Mouse (Mus musculus): ENCODE results near the gene Psmd6. TPM values are rescaled to one million over a fixed set of nuclear protein-coding genes. Genes with fewer than 3 reads are reported as not detected.

Gene Psmd6
- polyA plus RNA-seq, 1 experiment from 2014 or later, result 245 TPM

GRCm38 (mm10) chr14:14088016-14088791, 32.6 kb downstream of the Psmd6 start:
- no peaks in the 10 kb centered on the region for H3K27me3 ChIP-seq (replicated peaks; ENCODE audit: control insufficient read depth, insufficient read depth, low read length)
- no peak for ATAC-seq
- no peak overlapping the region for H3K9ac ChIP-seq (ENCODE audit: low read depth, low read length)
- no peaks in the 10 kb centered on the region for H3K4me1 ChIP-seq (ENCODE audit: control insufficient read depth, insufficient read depth, low read depth, low read length)
- no peak overlapping the region for H3K4me3 ChIP-seq (ENCODE audit: low read length)
- peaks cover 10% of the 10 kb centered on the region for H3K36me3 ChIP-seq (ENCODE audit: control insufficient read depth, insufficient read depth, low read length)
- 91% methylated on average over 9 of the region's 9 CpGs for WGBS
- H3K9me3 ChIP-seq (ENCODE audit: control insufficient read depth, low read length), result no peaks in the 10 kb centered on the region
- H3K4me2 ChIP-seq (ENCODE audit: low read length), result no peak overlapping the region
- no peak overlapping the region for H3K27ac ChIP-seq (ENCODE audit: low read depth, low read length)

- Histone ChIP-seq H3K4me1 (ENCODE audit: control insufficient read depth, insufficient read depth, low read depth, low read length) (no peaks in the 10 kb centered on the region), H3K9me3 (ENCODE audit: control insufficient read depth, low read length) (no peaks in the 10 kb centered on the region), H3K4me2 (ENCODE audit: low read length) (no peak overlapping the region), H3K27me3 (replicated peaks; ENCODE audit: control insufficient read depth, insufficient read depth, low read length) (no peaks in the 10 kb centered on the region), H3K4me3 (ENCODE audit: low read length) (no peak overlapping the region), H3K36me3 (ENCODE audit: control insufficient read depth, insufficient read depth, low read length) (peaks cover 7% of the 10 kb centered on the region), H3K9ac (ENCODE audit: low read depth, low read length) (no peak overlapping the region), H3K27ac (ENCODE audit: low read depth, low read length) (no peak overlapping the region)
- ATAC-seq, result no peak
- 89% methylated on average over 6 of the region's 6 CpGs for WGBS
Measured at GRCm38 (mm10) chr14:14087348-14087747, 33.4 kb downstream of the Psmd6 start.

GRCm38 (mm10) chr14:14086711-14087263, 34.0 kb downstream of the Psmd6 start:
- Histone ChIP-seq H3K9me3 (ENCODE audit: control insufficient read depth, low read length) (no peaks in the 10 kb centered on the region), H3K4me3 (ENCODE audit: low read length) (no peak overlapping the region), H3K27me3 (replicated peaks; ENCODE audit: control insufficient read depth, insufficient read depth, low read length) (no peaks in the 10 kb centered on the region), H3K4me2 (ENCODE audit: low read length) (no peak overlapping the region), H3K27ac (ENCODE audit: low read depth, low read length) (no peak overlapping the region), H3K4me1 (ENCODE audit: control insufficient read depth, insufficient read depth, low read depth, low read length) (no peaks in the 10 kb centered on the region), H3K9ac (ENCODE audit: low read depth, low read length) (no peak overlapping the region), H3K36me3 (ENCODE audit: control insufficient read depth, insufficient read depth, low read length) (peaks cover 7% of the 10 kb centered on the region)
- ATAC-seq, result no peak
- WGBS, result 85% methylated on average over 4 of the region's 4 CpGs

- H3K27me3 ChIP-seq (replicated peaks; ENCODE audit: control insufficient read depth, insufficient read depth, low read length), result no peaks in the 10 kb centered on the region
- H3K9ac ChIP-seq (ENCODE audit: low read depth, low read length), result no peak overlapping the region
- ATAC-seq, result no peak
- H3K4me3 ChIP-seq (ENCODE audit: low read length), result no peak overlapping the region
- 98% methylated on average over 8 of the region's 8 CpGs for WGBS
- H3K4me1 ChIP-seq (ENCODE audit: control insufficient read depth, insufficient read depth, low read depth, low read length), result no peaks in the 10 kb centered on the region
- no peak overlapping the region for H3K27ac ChIP-seq (ENCODE audit: low read depth, low read length)
- no peaks in the 10 kb centered on the region for H3K9me3 ChIP-seq (ENCODE audit: control insufficient read depth, low read length)
- peaks cover 3% of the 10 kb centered on the region; the same call in 1 of the 2 replicates for H3K36me3 ChIP-seq (ENCODE audit: control insufficient read depth, insufficient read depth, low read length)
- no peak overlapping the region for H3K4me2 ChIP-seq (ENCODE audit: low read length)
Measured at GRCm38 (mm10) chr14:14083811-14084210, 37.0 kb downstream of the Psmd6 start.

GRCm38 (mm10) chr14:14080604-14081194, 40.1 kb downstream of the Psmd6 start:
- WGBS, result 96% methylated on average over 6 of the region's 6 CpGs
- Histone ChIP-seq H3K36me3 (ENCODE audit: control insufficient read depth, insufficient read depth, low read length) (no peaks in the 10 kb centered on the region), H3K4me3 (ENCODE audit: low read length) (no peak overlapping the region), H3K4me1 (ENCODE audit: control insufficient read depth, insufficient read depth, low read depth, low read length) (no peaks in the 10 kb centered on the region), H3K9ac (ENCODE audit: low read depth, low read length) (no peak overlapping the region), H3K4me2 (ENCODE audit: low read length) (no peak overlapping the region), H3K9me3 (ENCODE audit: control insufficient read depth, low read length) (no peaks in the 10 kb centered on the region), H3K27ac (ENCODE audit: low read depth, low read length) (no peak overlapping the region), H3K27me3 (replicated peaks; ENCODE audit: control insufficient read depth, insufficient read depth, low read length) (no peaks in the 10 kb centered on the region)
- no peak for ATAC-seq

- Histone ChIP-seq H3K4me3 (ENCODE audit: low read length) (no peak overlapping the region), H3K4me2 (ENCODE audit: low read length) (no peak overlapping the region), H3K27me3 (replicated peaks; ENCODE audit: control insufficient read depth, insufficient read depth, low read length) (no peaks in the 10 kb centered on the region), H3K36me3 (ENCODE audit: control insufficient read depth, insufficient read depth, low read length) (no peaks in the 10 kb centered on the region), H3K4me1 (ENCODE audit: control insufficient read depth, insufficient read depth, low read depth, low read length) (peaks cover 13% of the 10 kb centered on the region), H3K9me3 (ENCODE audit: control insufficient read depth, low read length) (no peaks in the 10 kb centered on the region), H3K9ac (ENCODE audit: low read depth, low read length) (no peak overlapping the region), H3K27ac (ENCODE audit: low read depth, low read length) (peak overlapping the region; percentile 55; the same call in 1 of the 2 replicates)
- 32% methylated on average over 4 of the region's 4 CpGs for WGBS
- no peak for ATAC-seq
Measured at GRCm38 (mm10) chr14:14071456-14071855, 49.3 kb downstream of the Psmd6 start.

GRCm38 (mm10) chr14:14070541-14071315, 50.1 kb downstream of the Psmd6 start:
- peak; percentile 90 for ATAC-seq
- 7% methylated on average over 6 of the region's 6 CpGs for WGBS
- H3K36me3 ChIP-seq (ENCODE audit: control insufficient read depth, insufficient read depth, low read length), result no peaks in the 10 kb centered on the region
- H3K27me3 ChIP-seq (replicated peaks; ENCODE audit: control insufficient read depth, insufficient read depth, low read length), result no peaks in the 10 kb centered on the region
- H3K4me3 ChIP-seq (ENCODE audit: low read length), result no peak overlapping the region
- H3K4me1 ChIP-seq (ENCODE audit: control insufficient read depth, insufficient read depth, low read depth, low read length), result peaks cover 13% of the 10 kb centered on the region
- no peaks in the 10 kb centered on the region for H3K9me3 ChIP-seq (ENCODE audit: control insufficient read depth, low read length)
- H3K27ac ChIP-seq (ENCODE audit: low read depth, low read length), result peak overlapping the region; percentile 55
- no peak overlapping the region for H3K9ac ChIP-seq (ENCODE audit: low read depth, low read length)
- no peak overlapping the region for H3K4me2 ChIP-seq (ENCODE audit: low read length)

GRCm38 (mm10) chr14:14068553-14068952, 52.2 kb downstream of the Psmd6 start:
- Histone ChIP-seq H3K36me3 (ENCODE audit: control insufficient read depth, insufficient read depth, low read length) (no peaks in the 10 kb centered on the region), H3K27ac (ENCODE audit: low read depth, low read length) (peak overlapping the region; percentile 78; the same call in 1 of the 2 replicates), H3K9ac (ENCODE audit: low read depth, low read length) (no peak overlapping the region), H3K9me3 (ENCODE audit: control insufficient read depth, low read length) (no peaks in the 10 kb centered on the region), H3K27me3 (replicated peaks; ENCODE audit: control insufficient read depth, insufficient read depth, low read length) (no peaks in the 10 kb centered on the region), H3K4me2 (ENCODE audit: low read length) (no peak overlapping the region; the same call in 1 of the 2 replicates), H3K4me3 (ENCODE audit: low read length) (no peak overlapping the region), H3K4me1 (ENCODE audit: control insufficient read depth, insufficient read depth, low read depth, low read length) (peaks cover 17% of the 10 kb centered on the region)
- no peak for ATAC-seq
- 40% methylated on average over 3 of the region's 3 CpGs for WGBS

Data from hindbrain, embryonic 16.5 days (tissue).